Mouse (Mus musculus) embryonic facial prominence, embryonic 13.5 days (tissue): Measurements from ENCODE around the gene Wwc2. TPM values are rescaled to one million over a fixed set of nuclear protein-coding genes. Genes with fewer than 3 reads are reported as not detected.

Source experiments
- ATAC-seq: fragments of 200-750 bp; cut with Nextera tagmentation; 2 replicates; pipeline ENCODE4 v1.8.0; 2017; ENCODE audit warnings: low read depth; ENCODE audit not compliant: insufficient number of reproducible peaks, insufficient read depth, low FRiP score, low TSS enrichment
- H3K27ac ChIP-seq: fragments of 300-500 bp; sonication (generic); 2 replicates; pipeline ENCODE4 v1.5.1; 2015; ENCODE audit warnings: moderate library complexity, mild to moderate bottlenecking, inconsistent platforms
- H3K27me3 ChIP-seq: fragments of 300-500 bp; sonication (generic); 2 replicates; pipeline ENCODE4 v1.6.1; 2015; ENCODE audit warnings: mild to moderate bottlenecking, inconsistent platforms
- H3K36me3 ChIP-seq: fragments of 300-500 bp; sonication (generic); 2 replicates; pipeline ENCODE4 v1.6.1; 2015; ENCODE audit warnings: mild to moderate bottlenecking, inconsistent platforms
- H3K4me1 ChIP-seq: fragments of 300-500 bp; sonication (generic); 2 replicates; pipeline ENCODE4 v1.6.1; 2015; ENCODE audit warnings: inconsistent platforms
- H3K4me2 ChIP-seq: fragments of 300-500 bp; sonication (generic); 2 replicates; pipeline ENCODE4 v1.6.1; 2015; ENCODE audit warnings: moderate library complexity, mild to moderate bottlenecking, inconsistent platforms
- H3K4me3 ChIP-seq: fragments of 300-500 bp; sonication (generic); 2 replicates; pipeline ENCODE4 v1.5.1; 2015; ENCODE audit warnings: mild to moderate bottlenecking, inconsistent platforms
- H3K9ac ChIP-seq: fragments of 300-500 bp; sonication (generic); 2 replicates; pipeline ENCODE4 v1.6.1; 2015; ENCODE audit warnings: mild to moderate bottlenecking, inconsistent platforms
- H3K9me3 ChIP-seq: fragments of 300-500 bp; sonication (generic); 2 replicates; pipeline ENCODE4 v1.6.1; 2016; ENCODE audit warnings: inconsistent platforms
- WGBS: fragments of 180-500 bp; shearing (Covaris S2); methylation state at CpG from one replicate; pipeline ENCODE4 v1.1.7; 2015; ENCODE audit warnings: mixed read lengths; 5-methylcytosine and 5-hydroxymethylcytosine counted together
- polyA plus RNA-seq: library from polyadenylated mRNA; unstranded; fragments of >200 nt; fragmentation: Nextera tagmentation; extraction: Ambion mirVana; gene quantifications from 2 replicates; pipeline ENCODE4 v1.2.1, GENCODE M21; 2015

Wwc2 gene
- polyA plus RNA-seq, 1 experiment from 2014 or later: 12.5 TPM

- no peak for ATAC-seq
- no peaks in the 10 kb centered on the region for H3K4me1 ChIP-seq
- no peak overlapping the region for H3K4me2 ChIP-seq
- WGBS: 92% methylated on average over 7 of the region's 7 CpGs
- no peaks in the 10 kb centered on the region for H3K9me3 ChIP-seq
- no peaks in the 10 kb centered on the region for H3K36me3 ChIP-seq
- no peak overlapping the region for H3K27ac ChIP-seq
- no peak overlapping the region for H3K9ac ChIP-seq
- no peaks in the 10 kb centered on the region for H3K27me3 ChIP-seq
- H3K4me3 ChIP-seq: no peak overlapping the region
These were observed 213.3 kb downstream of the Wwc2 start for GRCm38 (mm10) chr8:47777415-47777814.

Other genes with a start within 250 kb of the Wwc2 start
- not detected in 2 replicates for gene Cldn24, start 168.8 kb downstream of the Wwc2 start, polyA plus RNA-seq
- gene Cldn22, start 166.4 kb downstream of the Wwc2 start, polyA plus RNA-seq: not detected in 2 replicates
- gene Dctd, start 108.2 kb upstream of the Wwc2 start, polyA plus RNA-seq: 32.5 and 34.1 TPM in 2 replicates